Mouse (Mus musculus) urinary bladder, postnatal 0 days (tissue): ENCODE data around the gene Gm10340. TPM values are rescaled to one million over a fixed set of nuclear protein-coding genes. Genes with fewer than 3 reads are reported as not detected.

ENCODE experiments used
- polyA plus RNA-seq: library from polyadenylated mRNA; unstranded; fragments of >200 nt; fragmentation: Nextera tagmentation; extraction: Ambion mirVana; gene quantifications from 2 replicates; pipeline ENCODE4 v1.2.1, GENCODE M21; 2015

Gm10340 gene
- polyA plus RNA-seq = not detected in 2 replicates

DNA sequence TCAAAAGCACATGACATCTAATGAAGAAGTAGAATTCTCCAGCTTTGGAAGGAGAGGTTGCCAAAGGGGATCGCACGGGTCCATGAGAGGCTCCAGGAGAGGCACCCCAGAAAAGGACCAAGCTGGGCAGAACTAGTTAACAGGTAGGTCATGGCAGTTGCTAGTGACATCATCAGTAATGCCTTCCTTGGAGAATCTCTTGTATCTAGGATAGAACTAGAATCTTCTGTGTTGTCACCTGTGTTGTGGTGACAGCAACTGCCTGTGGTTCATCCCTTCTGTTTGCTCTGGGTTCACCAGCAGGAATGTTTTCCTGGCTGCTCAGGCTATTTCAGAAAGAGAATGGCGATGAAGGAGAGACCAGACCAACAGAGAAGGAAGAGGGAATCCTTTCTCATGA is at the start of gene Gm10340:
TSS of gene Gm10340 (plus strand) at position 301 of the 400 bp plus-strand sequence.

DNA sequence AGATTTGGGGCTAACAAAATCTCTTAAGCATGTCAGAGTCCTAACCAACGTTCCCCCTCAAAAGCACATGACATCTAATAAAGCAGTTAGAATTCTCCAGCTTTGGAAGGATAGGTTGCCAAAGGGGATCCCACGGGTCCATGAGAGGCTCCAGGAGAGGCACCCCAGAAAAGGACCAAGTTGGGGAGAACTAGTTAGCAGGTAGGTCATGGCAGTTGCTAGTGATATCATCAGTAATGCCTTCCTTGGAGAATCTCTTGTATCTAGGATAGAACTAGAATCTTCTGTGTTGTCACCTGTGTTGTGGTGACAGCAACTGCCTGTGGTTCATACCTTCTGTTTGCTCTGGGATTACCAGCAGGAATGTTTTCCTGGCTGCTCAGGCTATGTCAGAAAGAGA is 54.2 kb downstream of the Gm10340 start, which contains the start of gene Gm5795:
TSS of gene Gm5795 (plus strand) at position 301 of the 400 bp plus-strand sequence.

Other genes with a start within 250 kb of the Gm10340 start
- not detected in 2 replicates for gene Gm2888, start 104.0 kb upstream of the Gm10340 start, polyA plus RNA-seq
- 3.1 and 3.2 TPM in 2 replicates for gene Gm2897, start 84.7 kb upstream of the Gm10340 start, polyA plus RNA-seq
- gene Gm5795, start 54.3 kb downstream of the Gm10340 start, polyA plus RNA-seq = not detected in 2 replicates
- gene D830030K20Rik, start 74.5 kb downstream of the Gm10340 start, polyA plus RNA-seq = 8.7 and 12.1 TPM in 2 replicates
- 0.34 TPM in 1 of 2 replicates, not detected in the other for gene Gm2956, start 198.6 kb downstream of the Gm10340 start, polyA plus RNA-seq